Mouse (Mus musculus) left cerebral cortex, postnatal 4 days (tissue): ENCODE measurements around the gene Ncoa6. TPM values are rescaled to one million over a fixed set of nuclear protein-coding genes. Genes with fewer than 3 reads are reported as not detected.
"Not testable (repeated sequence)": the region's sequence is repeated elsewhere in the genome, so short reads cannot be mapped to it uniquely, and the experiment has no call there.

Experiments used
- DNase-seq: peaks from one replicate; pipeline ENCODE4 v3.0.0-alpha.2; 2022
- intact Hi-C: fragments of 180-260 bp; cut with DNase I; formaldehyde crosslinking; loops from one replicate; pipeline ENCODE4 v1.15.1; 2025
- total RNA-seq, 2 experiments: library from RNA; stranded (reverse); gene quantifications; 2 replicates each; pipeline ENCODE4 v1.2.3; 2021

Gene Ncoa6
- 10 to 100 TPM; 99.3 to 99.9 TPM for total RNA-seq

GRCm38 (mm10) chr2:155473570-155474088 lies at the start of gene Ncoa6:
Gene Ncoa6 (minus strand): TSS chr2:155473894.
- peak; percentile 81 for DNase-seq
- intact Hi-C loops: no loop called here

GRCm38 (mm10) chr2:155518531-155519270 lies 45.0 kb upstream of the Ncoa6 start:
- no peak for DNase-seq
- intact Hi-C loops: loop anchor here (5.0 to 10.0 kb wide), 2 partner anchors 69 to 246 kb away; no protein-coding TSS in a partner anchor

GRCm38 (mm10) chr2:155517455-155518423 lies 44.0 kb upstream of the Ncoa6 start, which contains the start of the genes Acss2 and Ggt7:
Gene Acss2 (plus strand): TSS chr2:155517948.
Gene Ggt7 (minus strand): TSS chr2:155518237.
- intact Hi-C loops: loop anchor here (2.0 to 10.0 kb wide), 3 partner anchors 70 to 247 kb away; no protein-coding TSS in a partner anchor
- peak; percentile 99 for DNase-seq

GRCm38 (mm10) chr2:155515941-155516340 lies 42.2 kb upstream of the Ncoa6 start:
- peak; percentile 60 for DNase-seq
- intact Hi-C loops: loop anchor here (2.0 to 10.0 kb wide), 3 partner anchors 71 to 249 kb away; no protein-coding TSS in a partner anchor

GRCm38 (mm10) chr2:155514666-155515065 lies 41.0 kb upstream of the Ncoa6 start:
- intact Hi-C loops: loop anchor here (5.0 to 10.0 kb wide), 2 partner anchors 73 to 250 kb away; no protein-coding TSS in a partner anchor

GRCm38 (mm10) chr2:155513543-155513942 lies 39.8 kb upstream of the Ncoa6 start:
- intact Hi-C loops: loop anchor here (10.0 kb wide), 1 partner anchor 251 kb away; no protein-coding TSS in a partner anchor
- no peak for DNase-seq

More at GRCm38 (mm10) chr2:155514666-155515065, 41.0 kb upstream of the Ncoa6 start:
- DNase-seq: peak; percentile 89

- DNase-seq: peak; percentile 69
- intact Hi-C loops: loop anchor here (10.0 kb wide), 1 partner anchor 252 kb away; no protein-coding TSS in a partner anchor
Observed at GRCm38 (mm10) chr2:155512479-155512878, 38.8 kb upstream of the Ncoa6 start.

- intact Hi-C loops: no loop called here
- no peak for DNase-seq
Observed at GRCm38 (mm10) chr2:155507721-155508470, 34.2 kb upstream of the Ncoa6 start.

- intact Hi-C loops: no loop called here
- DNase-seq: no peak
Observed at GRCm38 (mm10) chr2:155505811-155506210, 32.1 kb upstream of the Ncoa6 start.

GRCm38 (mm10) chr2:155504440-155505355 lies 31.0 kb upstream of the Ncoa6 start:
- DNase-seq: peak; percentile 62
- intact Hi-C loops: no loop called here

GRCm38 (mm10) chr2:155502596-155502995 lies 28.9 kb upstream of the Ncoa6 start:
- intact Hi-C loops: no loop called here
- no peak for DNase-seq

GRCm38 (mm10) chr2:155490998-155491397 lies 17.3 kb upstream of the Ncoa6 start:
- DNase-seq: no peak
- intact Hi-C loops: no loop called here

- peak; percentile 77 for DNase-seq
- intact Hi-C loops: no loop called here
Observed at GRCm38 (mm10) chr2:155482021-155482420, 8.3 kb upstream of the Ncoa6 start.

GRCm38 (mm10) chr2:155472671-155473569 lies 774 bp downstream of the Ncoa6 start:
- DNase-seq: peak; percentile 31
- intact Hi-C loops: no loop called here

- DNase-seq: no peak
- intact Hi-C loops: no loop called here
Observed at GRCm38 (mm10) chr2:155466861-155467260, 6.8 kb downstream of the Ncoa6 start.

- intact Hi-C loops: no loop called here
- DNase-seq: peak; percentile 59
Observed at GRCm38 (mm10) chr2:155453591-155453990, 20.1 kb downstream of the Ncoa6 start.

GRCm38 (mm10) chr2:155451256-155451655 lies 22.4 kb downstream of the Ncoa6 start:
- intact Hi-C loops: no loop called here
- no peak for DNase-seq

- intact Hi-C loops, DNase-seq: not testable (repeated sequence)
Observed at GRCm38 (mm10) chr2:155447906-155448305, 25.8 kb downstream of the Ncoa6 start.
